Mouse (Mus musculus): ENCODE measurements around the gene Mnt. TPM values are rescaled to one million over a fixed set of nuclear protein-coding genes. Genes with fewer than 3 reads are reported as not detected.

The Mnt gene
- polyA plus RNA-seq, 1 experiment, result 59.1 TPM

DNA sequence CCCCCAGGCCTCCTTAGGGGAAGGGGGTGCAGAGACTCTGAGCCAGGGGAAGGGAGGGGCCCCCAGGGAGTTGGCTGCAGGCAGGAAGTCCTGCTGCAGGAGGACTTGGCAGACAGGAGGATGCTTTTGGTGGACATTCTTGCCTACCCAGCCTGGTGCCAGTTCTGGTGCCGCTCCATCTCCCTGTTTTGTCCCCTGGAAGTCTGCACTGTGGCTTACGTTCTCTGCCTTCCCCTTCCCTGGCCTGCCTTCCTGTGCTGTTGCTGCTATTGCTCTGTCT, 12.7 kb downstream of the Mnt start:
- TF ChIP-seq GATA1 (IDR thresholded peaks at IDR 0.05; ENCODE audit: borderline replicate concordance, low read length), result no peak
- no peak for TF ChIP-seq FLI1 (IDR thresholded peaks at IDR 0.05; ENCODE audit: low read length)
- H3K27me3 ChIP-seq (replicated peaks), result no peaks in the 10 kb centered on the region
- no peak overlapping the region for H3K4me3 ChIP-seq (replicated peaks)
- H3K9me3 ChIP-seq, result peaks cover 17% of the 10 kb centered on the region
- H3K4me1 ChIP-seq, result peaks cover 78% of the 10 kb centered on the region
- peaks cover 71% of the 10 kb centered on the region for H3K36me3 ChIP-seq (replicated peaks; ENCODE audit: low read length)

DNA sequence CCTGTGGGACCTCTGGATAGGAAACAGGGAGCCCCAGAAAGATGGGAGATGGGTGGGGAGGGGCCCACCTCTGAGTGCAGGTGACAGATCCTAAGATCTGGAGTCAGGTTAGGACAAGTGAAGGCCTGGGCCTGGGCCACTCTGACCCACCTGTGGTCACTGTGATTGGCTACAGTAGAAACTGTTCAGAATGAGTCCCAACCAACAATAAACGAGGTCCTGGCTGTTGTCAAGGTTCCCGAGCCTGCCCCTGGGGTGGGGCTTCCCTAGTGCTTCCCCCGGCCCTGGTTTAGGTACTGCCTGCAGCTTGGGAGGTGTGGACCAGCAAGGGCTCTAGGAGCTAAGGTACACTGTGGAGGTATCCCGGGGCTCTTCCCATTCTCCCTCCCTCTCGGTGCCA, 13.0 kb downstream of the Mnt start:
- Histone ChIP-seq H3K27me3 (replicated peaks) (no peaks in the 10 kb centered on the region), H3K9me3 (peaks cover 17% of the 10 kb centered on the region), H3K4me3 (replicated peaks) (peak overlapping the region; percentile 20), H3K4me1 (peaks cover 82% of the 10 kb centered on the region), H3K36me3 (replicated peaks; ENCODE audit: low read length) (peaks cover 74% of the 10 kb centered on the region)
- no peak for TF ChIP-seq FLI1 (IDR thresholded peaks at IDR 0.05; ENCODE audit: low read length)
- TF ChIP-seq GATA1 (IDR thresholded peaks at IDR 0.05; ENCODE audit: borderline replicate concordance, low read length), result no peak

DNA sequence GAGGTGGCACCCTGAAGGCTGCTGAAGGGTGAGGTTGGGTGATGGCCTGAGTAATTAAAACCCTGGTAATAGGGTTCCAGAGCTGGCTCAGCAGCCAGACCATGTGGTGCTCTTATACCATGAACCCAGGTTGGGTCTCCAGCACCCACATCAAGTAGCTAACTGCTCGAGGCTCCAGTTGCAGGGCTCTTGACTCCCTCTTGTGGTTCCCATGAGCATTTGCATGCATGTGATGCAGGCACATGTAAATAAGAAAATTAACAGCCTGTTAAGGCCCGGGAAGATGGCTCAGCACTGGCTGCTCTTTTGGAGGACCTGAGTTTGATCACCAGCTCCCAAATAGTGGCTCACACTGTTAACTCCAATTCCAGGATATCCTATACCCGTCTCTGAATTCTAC, 15.1 kb downstream of the Mnt start:
- Histone ChIP-seq H3K4me1 (peaks cover 64% of the 10 kb centered on the region), H3K36me3 (replicated peaks; ENCODE audit: low read length) (peaks cover 79% of the 10 kb centered on the region), H3K27me3 (replicated peaks) (no peaks in the 10 kb centered on the region), H3K4me3 (replicated peaks) (no peak overlapping the region), H3K9me3 (peaks cover 17% of the 10 kb centered on the region)
- TF ChIP-seq FLI1 (IDR thresholded peaks at IDR 0.05; ENCODE audit: low read length) (no peak), GATA1 (IDR thresholded peaks at IDR 0.05; ENCODE audit: borderline replicate concordance, low read length) (no peak)

DNA sequence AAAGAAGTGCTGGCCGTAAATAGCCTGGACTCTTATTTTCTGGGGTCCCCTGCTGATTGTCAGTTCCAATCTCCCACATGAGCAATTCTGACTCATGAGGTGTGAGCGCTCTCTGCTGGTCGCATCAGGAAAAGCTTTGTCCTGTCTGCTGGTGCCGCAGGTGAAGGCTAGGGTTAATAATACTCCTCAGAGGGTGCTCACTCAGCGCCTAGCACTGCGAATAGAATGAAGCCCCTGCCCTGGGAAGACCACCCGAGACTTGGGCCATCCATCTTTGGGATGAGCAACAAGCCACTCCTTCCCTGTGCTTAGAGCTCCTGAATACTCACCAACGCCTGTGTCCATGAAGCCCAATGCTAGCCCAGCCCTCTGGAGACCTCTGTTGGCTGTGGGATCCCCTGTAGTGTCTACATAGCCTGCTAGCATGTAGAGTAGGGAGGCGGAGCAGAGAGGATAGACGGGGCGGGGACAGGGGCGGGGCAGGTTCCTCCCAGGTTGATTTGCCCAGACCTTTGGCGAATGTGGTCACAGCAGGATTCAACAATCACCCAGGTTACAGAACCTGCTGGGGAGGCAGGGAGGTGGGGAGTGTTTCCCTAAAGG, 17.3 kb downstream of the Mnt start:
- no peak for TF ChIP-seq FLI1 (IDR thresholded peaks at IDR 0.05; ENCODE audit: low read length)
- no peak for TF ChIP-seq GATA1 (IDR thresholded peaks at IDR 0.05; ENCODE audit: borderline replicate concordance, low read length)
- Histone ChIP-seq H3K36me3 (replicated peaks; ENCODE audit: low read length) (peaks cover 70% of the 10 kb centered on the region), H3K9me3 (peaks cover 17% of the 10 kb centered on the region), H3K4me1 (peaks cover 48% of the 10 kb centered on the region), H3K27me3 (replicated peaks) (no peaks in the 10 kb centered on the region), H3K4me3 (replicated peaks) (peak overlapping the region; percentile 80)

DNA sequence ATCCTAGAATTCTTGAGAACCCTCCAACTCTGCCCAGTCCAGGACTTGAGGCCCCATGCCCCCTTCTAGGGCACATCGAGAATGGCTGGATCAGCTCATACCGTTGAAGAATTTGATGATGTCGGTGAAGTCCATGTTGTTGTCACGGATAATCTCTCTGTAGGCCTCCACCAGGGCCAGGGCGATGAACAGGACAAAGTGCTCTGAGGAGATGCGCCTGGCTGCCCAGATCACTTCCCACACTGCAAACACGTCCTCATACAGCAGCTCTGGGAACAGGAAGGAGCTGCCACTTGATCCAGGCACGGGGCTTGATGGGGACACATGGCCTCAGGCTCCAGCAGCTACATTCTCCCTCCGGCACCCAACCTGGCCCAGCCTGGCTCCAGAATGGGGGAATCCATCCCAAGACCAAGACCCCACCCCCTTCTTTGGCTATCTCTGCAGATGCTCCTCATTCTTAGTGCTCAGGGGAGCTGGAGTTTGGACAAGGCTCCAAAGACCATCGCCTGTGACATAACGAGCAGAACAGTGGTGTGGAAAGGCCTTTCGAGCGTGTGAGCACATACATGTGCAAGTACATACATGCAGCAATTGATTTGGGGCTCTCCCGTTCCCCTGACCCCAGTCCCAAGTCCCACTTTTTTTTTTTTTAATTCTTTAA, 20.4 kb downstream of the Mnt start:
- peaks cover 29% of the 10 kb centered on the region for H3K4me1 ChIP-seq
- H3K9me3 ChIP-seq, result no peaks in the 10 kb centered on the region
- peaks cover 55% of the 10 kb centered on the region for H3K36me3 ChIP-seq (replicated peaks; ENCODE audit: low read length)
- H3K4me3 ChIP-seq (replicated peaks), result no peak overlapping the region
- H3K27me3 ChIP-seq (replicated peaks), result no peaks in the 10 kb centered on the region
- no peak for TF ChIP-seq GATA1 (IDR thresholded peaks at IDR 0.05; ENCODE audit: borderline replicate concordance, low read length)

DNA sequence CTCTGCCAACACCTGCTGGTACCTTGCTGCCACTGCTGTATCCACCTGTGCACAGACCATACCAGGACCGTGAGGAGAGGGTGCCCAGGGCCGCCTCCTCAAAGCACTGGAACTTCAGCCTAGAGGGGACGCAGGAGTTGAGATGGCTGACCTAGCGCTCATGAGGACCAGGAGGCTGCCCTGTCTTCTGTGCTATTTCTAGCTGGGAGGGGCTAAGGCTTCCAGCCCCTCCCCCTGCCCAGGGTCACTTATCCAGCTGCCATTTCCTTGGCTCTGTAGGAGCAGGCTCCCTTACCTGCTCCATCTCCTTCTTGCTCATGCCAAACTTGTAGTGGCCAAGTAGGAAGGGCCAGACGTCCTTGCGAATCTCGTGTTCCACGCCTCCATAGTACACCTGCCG, 27.0 kb downstream of the Mnt start:
- H3K36me3 ChIP-seq (replicated peaks; ENCODE audit: low read length), result peaks cover 36% of the 10 kb centered on the region
- peaks cover 10% of the 10 kb centered on the region for H3K27me3 ChIP-seq (replicated peaks)
- peak overlapping the region; percentile 10 for H3K4me3 ChIP-seq (replicated peaks)
- TF ChIP-seq FLI1 (IDR thresholded peaks at IDR 0.05; ENCODE audit: low read length), result no peak
- TF ChIP-seq GATA1 (IDR thresholded peaks at IDR 0.05; ENCODE audit: borderline replicate concordance, low read length), result no peak
- H3K4me1 ChIP-seq, result peaks cover 32% of the 10 kb centered on the region
- H3K9me3 ChIP-seq, result no peaks in the 10 kb centered on the region

DNA sequence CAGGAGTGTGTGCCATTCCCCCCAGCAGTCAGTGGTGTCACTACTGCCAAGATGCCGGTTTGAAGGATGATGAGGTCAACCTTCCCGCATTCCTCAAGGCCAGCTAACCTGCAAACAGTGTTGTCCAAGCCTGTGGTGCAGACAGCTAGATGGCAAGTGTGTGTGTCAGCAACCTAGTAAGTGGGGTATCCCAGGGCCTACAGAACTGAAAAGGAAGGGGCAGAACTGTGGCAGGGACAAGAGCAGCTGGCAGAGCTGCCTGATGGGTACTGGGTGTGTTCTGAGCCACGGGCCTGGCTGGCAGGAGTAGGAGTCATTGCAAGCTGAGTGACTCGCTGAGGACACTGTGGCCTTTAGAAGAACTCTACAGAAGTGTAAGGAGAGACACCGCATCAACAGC, 31.4 kb downstream of the Mnt start:
- Histone ChIP-seq H3K36me3 (replicated peaks; ENCODE audit: low read length) (peaks cover 43% of the 10 kb centered on the region), H3K4me3 (replicated peaks) (no peak overlapping the region), H3K9me3 (no peaks in the 10 kb centered on the region), H3K4me1 (peaks cover 41% of the 10 kb centered on the region), H3K27me3 (replicated peaks) (peaks cover 15% of the 10 kb centered on the region)
- TF ChIP-seq FLI1 (IDR thresholded peaks at IDR 0.05; ENCODE audit: low read length) (no peak), GATA1 (IDR thresholded peaks at IDR 0.05; ENCODE audit: borderline replicate concordance, low read length) (no peak)

DNA sequence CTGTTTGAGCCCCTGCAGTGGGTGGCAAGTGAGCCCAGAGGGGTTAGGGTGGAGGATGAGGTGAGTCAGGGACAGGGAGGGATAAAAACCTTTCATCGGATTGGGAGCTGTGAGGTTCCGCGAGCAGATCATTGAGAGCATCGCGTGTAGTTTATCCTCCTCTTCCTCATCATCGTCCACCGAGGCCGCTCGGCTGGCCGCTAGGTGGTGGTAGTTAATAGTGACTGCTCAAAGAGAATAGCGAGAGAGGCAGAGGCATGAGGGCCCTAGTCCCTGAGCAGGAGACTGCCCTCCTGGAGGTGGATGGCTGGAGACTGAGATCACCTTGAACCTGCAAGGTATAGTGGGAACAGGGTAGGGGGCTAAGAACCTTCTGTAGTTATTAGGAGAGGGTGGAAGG, 32.8 kb downstream of the Mnt start:
- Histone ChIP-seq H3K9me3 (no peaks in the 10 kb centered on the region), H3K36me3 (replicated peaks; ENCODE audit: low read length) (peaks cover 49% of the 10 kb centered on the region), H3K4me1 (peaks cover 34% of the 10 kb centered on the region), H3K4me3 (replicated peaks) (no peak overlapping the region), H3K27me3 (replicated peaks) (peaks cover 20% of the 10 kb centered on the region)
- no peak for TF ChIP-seq FLI1 (IDR thresholded peaks at IDR 0.05; ENCODE audit: low read length)
- TF ChIP-seq GATA1 (IDR thresholded peaks at IDR 0.05; ENCODE audit: borderline replicate concordance, low read length), result no peak

DNA sequence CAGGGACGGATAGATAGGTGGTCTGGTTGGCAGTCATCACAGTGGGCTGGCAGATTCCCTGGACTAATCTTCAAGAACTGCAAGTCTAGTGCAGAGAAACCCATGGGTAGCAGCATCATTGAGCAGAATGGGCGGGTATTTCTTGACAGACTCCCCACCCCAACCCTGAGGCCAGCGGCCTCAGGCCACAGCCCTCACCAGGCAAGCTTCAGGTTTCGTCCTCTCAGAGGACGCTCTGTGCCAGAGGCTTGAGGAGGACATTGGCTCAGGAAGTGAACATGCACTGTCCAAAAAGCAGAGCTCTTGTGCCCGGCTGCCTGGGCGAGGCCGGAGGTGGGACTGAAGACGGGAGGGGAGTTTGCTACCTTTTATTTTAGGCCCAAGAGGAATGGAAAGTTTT, 33.7 kb downstream of the Mnt start:
- TF ChIP-seq FLI1 (IDR thresholded peaks at IDR 0.05; ENCODE audit: low read length) (no peak), GATA1 (IDR thresholded peaks at IDR 0.05; ENCODE audit: borderline replicate concordance, low read length) (no peak)
- no peak overlapping the region for H3K4me3 ChIP-seq (replicated peaks)
- peaks cover 26% of the 10 kb centered on the region for H3K27me3 ChIP-seq (replicated peaks)
- peaks cover 51% of the 10 kb centered on the region for H3K36me3 ChIP-seq (replicated peaks; ENCODE audit: low read length)
- H3K4me1 ChIP-seq, result peaks cover 34% of the 10 kb centered on the region
- H3K9me3 ChIP-seq, result no peaks in the 10 kb centered on the region

DNA sequence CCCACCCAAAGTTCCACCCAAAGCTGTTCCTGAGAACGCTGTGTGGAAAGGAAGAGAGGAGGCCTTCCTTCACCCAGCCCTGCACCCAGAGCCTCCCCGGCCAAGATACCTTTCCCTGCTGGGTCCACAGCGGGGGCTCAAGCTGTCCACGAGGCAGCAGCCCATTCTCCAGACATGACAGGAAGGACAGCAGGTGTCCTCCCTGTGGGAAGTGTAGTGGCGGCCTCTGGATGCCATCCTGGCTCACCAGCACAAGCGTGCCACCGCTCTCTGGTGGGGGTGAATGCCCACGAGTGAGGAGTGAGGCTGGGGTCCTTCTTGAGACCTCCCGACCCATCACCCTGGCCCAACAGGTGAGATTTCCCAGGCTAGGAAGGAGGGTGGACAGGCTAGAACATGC, 34.5 kb downstream of the Mnt start:
- Histone ChIP-seq H3K4me1 (peaks cover 30% of the 10 kb centered on the region), H3K36me3 (replicated peaks; ENCODE audit: low read length) (peaks cover 48% of the 10 kb centered on the region), H3K27me3 (replicated peaks) (peaks cover 30% of the 10 kb centered on the region), H3K4me3 (replicated peaks) (no peak overlapping the region), H3K9me3 (no peaks in the 10 kb centered on the region)
- TF ChIP-seq FLI1 (IDR thresholded peaks at IDR 0.05; ENCODE audit: low read length) (no peak), GATA1 (IDR thresholded peaks at IDR 0.05; ENCODE audit: borderline replicate concordance, low read length) (no peak)
